Mouse (Mus musculus) bone marrow, adult 2 months (tissue): ENCODE data around the gene Cipc. TPM values are rescaled to one million over a fixed set of nuclear protein-coding genes. Genes with fewer than 3 reads are reported as not detected.

Source experiments
- H3K27ac ChIP-seq: fragments of 200-500 bp; 2 replicates; pipeline ENCODE4 v1.5.1; 2012; ENCODE audit warnings: low read depth, mild to moderate bottlenecking, control low read depth, inconsistent platforms, low read length; ENCODE audit not compliant: control insufficient read depth, poor library complexity, insufficient read depth
- H3K4me1 ChIP-seq: fragments of 200-500 bp; 2 replicates; pipeline ENCODE4 v1.6.1; 2011; ENCODE audit warnings: low read length; ENCODE audit not compliant: control insufficient read depth, insufficient read depth
- H3K4me3 ChIP-seq: fragments of 200-500 bp; replicated peaks from 2 replicates; pipeline ENCODE3; 2011; ENCODE audit warnings: mild to moderate bottlenecking, low read depth, low read length, control low read depth; ENCODE audit not compliant: control insufficient read depth
- CTCF ChIP-seq: fragments of 200-500 bp; IDR thresholded peaks from 2 replicates; pipeline ENCODE4 v1.5.1; 2011; ENCODE audit warnings: low read length, control low read depth; ENCODE audit not compliant: control insufficient read depth, insufficient read depth
- POLR2A ChIP-seq: fragments of 200-500 bp; IDR thresholded peaks from 2 replicates; pipeline ENCODE4 v1.6.1; 2011; ENCODE audit warnings: low read depth, mild to moderate bottlenecking, control low read depth, low read length, borderline replicate concordance; ENCODE audit not compliant: control insufficient read depth
- WGBS: fragments of 180-500 bp; shearing (Covaris S2); methylation state at CpG from one replicate; pipeline ENCODE4 v1.1.7; 2018; 5-methylcytosine and 5-hydroxymethylcytosine counted together
- polyA plus RNA-seq: library from polyadenylated mRNA; stranded (reverse); fragments of >200 nt; gene quantifications from 2 replicates; pipeline ENCODE4 v1.2.4, GENCODE M21; 2011; ENCODE audit warnings: low replicate concordance; ENCODE audit not compliant: missing spikeins, insufficient read depth, insufficient read length

The Cipc gene
- polyA plus RNA-seq, 1 experiment, result 5.5 TPM

DNA sequence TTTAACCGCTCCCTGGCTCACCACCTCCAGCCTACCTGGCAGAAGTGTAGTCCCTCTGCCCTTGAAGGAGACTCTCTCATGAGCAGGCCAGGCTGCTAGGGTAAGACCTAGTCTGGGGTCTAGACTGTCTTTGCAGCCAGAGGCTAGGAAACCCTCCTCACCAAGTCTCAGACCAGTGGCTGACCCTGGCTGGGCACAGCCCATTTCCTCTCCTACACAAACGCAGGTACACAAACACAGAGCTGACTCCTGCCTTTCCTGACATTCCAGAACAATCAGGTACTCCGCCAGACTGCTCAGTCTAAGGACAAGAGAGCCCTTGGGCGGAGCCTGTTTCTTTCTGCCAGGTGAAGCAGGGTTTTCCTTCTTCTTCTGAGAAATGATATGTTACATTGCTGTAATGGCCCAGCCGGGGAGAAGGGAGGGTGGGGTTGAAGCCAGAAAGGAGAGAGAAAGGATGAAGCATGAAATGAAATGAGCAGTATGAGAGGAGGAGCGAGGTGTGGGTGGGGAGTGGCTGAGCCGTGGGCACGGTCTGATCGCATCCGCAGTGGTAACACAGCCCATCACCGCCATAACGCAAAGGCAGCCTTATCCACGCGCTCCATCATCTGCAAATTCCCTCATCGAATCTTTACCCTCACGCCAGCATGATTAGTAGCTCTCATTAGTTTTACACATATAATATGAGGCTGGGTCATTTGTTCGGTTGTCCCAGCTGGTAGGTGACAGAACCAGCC, 27.7 kb upstream of the Cipc start:
- H3K27ac ChIP-seq, result no peak overlapping the region
- WGBS, result 78% methylated on average over 17 of the region's 17 CpGs
- H3K4me1 ChIP-seq, result peaks cover 2% of the 10 kb centered on the region; the same call in 1 of the 2 replicates
- H3K4me3 ChIP-seq, result no peak overlapping the region
- TF ChIP-seq POLR2A (no peak), CTCF (no peak)

DNA sequence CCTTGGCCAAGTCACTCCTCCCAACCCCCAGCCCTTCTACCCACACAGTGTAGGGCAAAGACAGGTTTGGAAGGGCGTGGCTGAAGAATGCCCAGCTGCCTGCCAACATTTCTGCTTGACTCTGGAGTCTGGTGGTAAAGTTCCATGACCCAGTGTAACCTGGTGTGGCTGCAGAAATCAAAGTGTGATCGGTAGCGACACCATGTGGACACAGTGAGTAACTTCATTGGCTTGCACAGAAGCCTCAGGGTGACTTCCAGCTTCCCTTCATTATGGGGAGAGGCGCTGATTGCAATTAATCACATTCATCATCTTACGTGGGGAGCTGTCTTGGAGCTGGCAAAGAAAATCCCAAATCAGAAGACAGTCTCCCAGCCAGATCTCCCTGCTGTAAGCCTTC, 23.0 kb upstream of the Cipc start:
- Histone ChIP-seq H3K4me3 (no peak overlapping the region), H3K27ac (no peak overlapping the region), H3K4me1 (no peaks in the 10 kb centered on the region)
- TF ChIP-seq POLR2A, result no peak
- peak; percentile 84 for TF ChIP-seq CTCF
- WGBS, result 5% methylated on average over 5 of the region's 5 CpGs

DNA sequence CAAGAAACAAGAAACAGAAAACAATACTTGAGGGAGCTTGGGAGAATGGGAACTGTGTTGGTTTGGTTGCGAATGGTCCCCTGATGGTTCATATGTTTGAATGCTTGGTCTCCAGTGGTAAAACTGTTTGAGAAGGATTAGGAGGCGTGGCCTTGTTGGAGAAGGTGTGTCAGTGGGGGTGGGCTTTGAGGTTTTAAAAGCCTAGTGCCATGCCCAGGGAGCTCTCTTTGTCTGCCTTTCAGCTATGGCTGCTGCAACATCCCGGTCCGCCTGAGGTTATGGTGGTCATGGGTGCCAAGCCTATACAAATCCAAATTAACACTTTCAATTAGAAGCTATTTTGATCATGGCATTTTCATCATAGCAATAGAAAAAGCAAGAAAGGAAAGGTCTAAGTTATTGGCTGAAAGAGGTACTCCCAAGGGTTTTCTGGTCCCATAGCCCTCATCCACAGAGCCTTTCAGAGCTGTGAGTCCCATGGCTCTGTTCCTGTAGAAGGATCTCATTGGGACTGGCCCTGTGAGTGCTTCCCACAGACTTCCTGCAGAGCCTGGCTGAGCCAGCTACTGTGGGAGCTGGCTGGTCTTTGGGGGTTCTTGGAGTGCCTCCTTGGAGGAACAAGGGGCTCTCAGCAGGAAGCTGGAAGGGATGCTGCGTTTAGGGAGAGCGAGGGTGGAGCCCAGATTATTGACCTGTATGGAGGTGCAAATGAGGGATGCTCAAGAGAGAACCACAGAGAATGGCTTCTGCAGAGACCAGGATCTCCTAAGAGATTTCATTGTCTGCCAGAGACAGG, 15.7 kb upstream of the Cipc start:
- no peak overlapping the region for H3K4me3 ChIP-seq
- no peak for TF ChIP-seq POLR2A
- TF ChIP-seq CTCF, result no peak
- no peaks in the 10 kb centered on the region for H3K4me1 ChIP-seq
- no peak overlapping the region for H3K27ac ChIP-seq
- WGBS, result 79% methylated on average over 6 of the region's 6 CpGs

DNA sequence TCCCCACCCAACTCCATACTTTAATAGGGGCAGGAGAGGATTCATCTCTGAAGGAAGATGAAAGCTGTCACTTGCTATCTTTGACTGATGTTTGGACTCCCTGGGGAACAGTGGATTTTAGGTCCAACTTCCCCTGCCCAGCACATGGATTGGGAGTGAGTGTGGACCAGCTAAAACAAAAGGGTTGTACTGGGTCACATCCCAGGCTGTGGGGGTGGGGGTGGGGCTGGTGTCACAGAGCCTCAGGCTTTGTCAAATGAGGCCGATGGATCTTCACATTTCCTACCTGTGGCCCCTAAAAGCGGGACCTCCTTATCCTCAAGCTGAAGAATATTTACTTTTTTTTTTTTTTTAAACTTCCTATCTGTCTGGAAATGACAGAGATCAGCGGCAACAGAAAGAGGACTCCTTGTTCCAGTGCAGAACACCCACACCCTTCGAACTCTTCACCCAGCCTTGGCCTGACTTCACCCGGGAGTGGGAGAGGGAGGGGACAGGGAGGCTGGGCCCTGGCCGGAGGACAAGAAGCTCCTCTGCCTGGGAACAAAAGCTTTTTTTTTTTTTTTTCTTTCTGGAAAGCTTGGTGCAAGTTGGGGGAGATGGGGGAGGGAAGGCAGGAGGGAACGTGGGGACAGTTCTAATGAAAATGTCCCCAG, 14.8 kb upstream of the Cipc start:
- WGBS, result 66% methylated on average over 7 of the region's 7 CpGs
- Histone ChIP-seq H3K4me1 (no peaks in the 10 kb centered on the region), H3K27ac (no peak overlapping the region), H3K4me3 (no peak overlapping the region)
- TF ChIP-seq POLR2A (no peak), CTCF (no peak)

DNA sequence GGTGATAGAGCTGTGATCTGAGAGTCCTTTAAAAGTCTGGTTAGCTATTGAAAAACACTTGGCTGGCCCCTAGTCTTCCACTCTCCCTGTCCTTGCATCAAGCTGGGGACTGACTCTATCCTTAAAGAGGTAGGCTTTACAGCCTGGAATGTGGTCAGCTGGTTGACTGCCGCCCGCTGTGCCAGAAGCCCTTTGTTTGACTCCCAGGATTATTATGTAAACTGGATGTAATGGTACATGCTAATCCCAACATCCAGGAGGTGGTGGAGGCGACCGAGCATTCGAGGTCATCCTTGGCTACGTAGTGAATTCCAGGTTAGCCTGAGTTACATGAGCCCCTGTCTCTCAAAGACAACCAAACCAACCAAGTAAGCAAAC, 14.3 kb upstream of the Cipc start:
- Histone ChIP-seq H3K4me3 (no peak overlapping the region), H3K27ac (no peak overlapping the region), H3K4me1 (no peaks in the 10 kb centered on the region)
- no peak for TF ChIP-seq POLR2A
- TF ChIP-seq CTCF, result no peak
- 90% methylated on average over 6 of the region's 6 CpGs for whole genome bisulfite sequencing

DNA sequence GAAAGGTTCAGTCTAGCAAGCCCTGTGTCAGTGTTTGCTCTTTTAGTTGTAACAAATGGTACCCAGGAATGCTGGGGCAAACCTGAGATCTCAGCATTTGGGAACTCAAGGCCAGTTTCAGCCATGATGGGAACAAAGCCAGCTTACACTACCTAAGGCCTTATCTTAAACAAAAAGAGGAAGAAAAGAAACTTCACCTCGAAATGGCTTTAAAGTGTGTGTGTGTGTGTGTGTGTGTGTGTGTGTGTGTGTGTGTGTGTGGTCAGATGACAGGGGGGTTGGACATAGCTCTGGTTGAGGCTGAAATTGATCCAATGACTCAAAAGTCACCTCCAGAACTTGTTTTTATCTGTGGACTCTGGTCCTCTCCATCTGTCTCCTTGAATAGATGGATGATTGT, 12.1 kb upstream of the Cipc start:
- TF ChIP-seq POLR2A (no peak), CTCF (no peak)
- Histone ChIP-seq H3K27ac (no peak overlapping the region), H3K4me1 (no peaks in the 10 kb centered on the region), H3K4me3 (no peak overlapping the region)
- WGBS, result 0% methylated on average over 1 of the region's 1 CpGs

DNA sequence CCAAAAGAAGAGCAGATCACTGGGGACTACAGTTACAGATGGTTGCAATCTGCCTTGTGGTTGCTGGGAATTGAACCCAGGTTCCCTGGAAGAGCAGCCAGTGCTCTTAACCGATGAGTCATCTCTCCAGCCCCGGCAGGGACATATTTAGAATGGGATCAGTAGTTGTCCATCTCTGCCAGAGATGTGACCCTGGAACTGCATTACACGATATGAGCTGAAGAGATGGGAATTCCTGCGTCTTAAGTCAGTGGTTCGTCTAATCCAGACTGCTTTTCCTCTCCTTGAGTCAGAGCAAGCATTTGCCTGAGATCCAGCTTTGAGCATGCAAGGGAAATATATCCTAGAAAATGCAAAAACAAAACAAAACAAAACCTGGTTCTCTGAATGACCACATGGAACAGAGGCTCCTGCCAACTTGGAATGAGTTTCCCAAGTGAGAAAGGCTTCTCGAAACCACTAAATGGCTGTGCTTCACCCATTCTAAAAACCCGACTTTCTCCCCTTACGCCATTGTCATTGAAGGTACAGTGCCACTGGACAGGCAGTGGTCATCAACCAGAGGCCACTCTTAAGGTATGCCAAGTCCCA, 11.1 kb upstream of the Cipc start:
- Histone ChIP-seq H3K4me1 (no peaks in the 10 kb centered on the region), H3K27ac (no peak overlapping the region), H3K4me3 (no peak overlapping the region)
- TF ChIP-seq CTCF, result no peak
- no peak for TF ChIP-seq POLR2A
- WGBS, result 84% methylated on average over 8 of the region's 8 CpGs

DNA sequence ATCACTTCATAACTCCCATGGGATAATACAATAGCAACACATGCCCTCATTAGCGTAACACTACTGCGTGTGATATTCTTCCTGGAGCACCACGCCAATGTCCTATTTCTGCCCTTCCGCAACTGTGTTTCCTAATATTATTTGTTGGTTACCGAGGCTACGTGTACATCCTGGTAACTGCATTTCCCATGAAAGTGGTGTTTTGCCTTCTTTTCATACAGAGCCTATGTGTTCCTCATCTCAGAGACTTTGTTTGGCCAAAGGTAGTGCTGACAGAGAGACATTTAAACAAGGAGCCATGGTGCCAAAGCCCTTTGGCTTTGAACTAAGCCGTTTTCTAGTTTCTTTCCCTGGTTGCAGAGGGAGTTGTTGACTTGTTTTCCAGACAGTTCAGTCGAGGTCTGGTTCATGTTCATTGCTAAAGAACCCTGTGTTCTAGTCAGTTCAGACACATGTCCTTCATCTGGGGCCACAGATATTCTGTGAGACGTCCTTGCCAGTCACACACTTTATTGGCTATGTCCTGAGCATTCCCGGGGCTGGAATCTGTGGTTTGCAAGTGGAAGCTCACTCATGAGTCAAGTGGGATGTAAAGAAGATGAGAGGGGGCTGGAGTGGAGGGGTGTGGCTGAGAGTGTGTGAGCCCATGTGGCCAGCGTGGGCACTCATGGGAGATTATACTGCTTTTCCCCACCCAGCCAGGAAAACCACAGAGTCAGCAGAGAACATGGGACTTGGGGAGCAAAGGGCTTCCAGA, 10.1 kb upstream of the Cipc start:
- Histone ChIP-seq H3K27ac (no peak overlapping the region), H3K4me1 (no peaks in the 10 kb centered on the region), H3K4me3 (no peak overlapping the region)
- WGBS, result 64% methylated on average over 11 of the region's 11 CpGs
- TF ChIP-seq POLR2A (no peak), CTCF (no peak)
